Mouse (Mus musculus) NIH3T3 (cell line): ENCODE results near the gene Gm19345.

ENCODE experiments used
- DNase-seq: peaks from one replicate; pipeline ENCODE4 v3.0.0-alpha.2; 2012; ENCODE audit warnings: low read depth

The Gm19345 gene

GRCm38 (mm10) chr7:19851858-19852570 lies at the start of gene Gm19345:
Gene Gm19345, plus strand, starts transcription at chr7:19852003.
- DNase-seq: no peak

- DNase-seq: peak; percentile 89
These were observed 48.8 kb upstream of the Gm19345 start for GRCm38 (mm10) chr7:19802995-19803394.

- no peak for DNase-seq
These were observed 45.3 kb upstream of the Gm19345 start for GRCm38 (mm10) chr7:19806356-19806969.

GRCm38 (mm10) chr7:19809369-19809768 lies 42.4 kb upstream of the Gm19345 start:
- DNase-seq: no peak

GRCm38 (mm10) chr7:19811114-19811513 lies 40.7 kb upstream of the Gm19345 start:
- DNase-seq: no peak

GRCm38 (mm10) chr7:19813161-19813560 lies 38.6 kb upstream of the Gm19345 start:
- DNase-seq: no peak

GRCm38 (mm10) chr7:19813579-19814122 lies 38.2 kb upstream of the Gm19345 start:
- DNase-seq: no peak

- no peak for DNase-seq
These were observed 36.2 kb upstream of the Gm19345 start for GRCm38 (mm10) chr7:19815296-19816223.

GRCm38 (mm10) chr7:19816224-19816771 lies 35.5 kb upstream of the Gm19345 start:
- DNase-seq: peak; percentile 99

GRCm38 (mm10) chr7:19817382-19818105 lies 34.3 kb upstream of the Gm19345 start:
- DNase-seq: peak; percentile 96

- DNase-seq: peak; percentile 95
These were observed 33.4 kb upstream of the Gm19345 start for GRCm38 (mm10) chr7:19818440-19818839.

GRCm38 (mm10) chr7:19818875-19819274 lies 32.9 kb upstream of the Gm19345 start:
- no peak for DNase-seq

- DNase-seq: peak; percentile 67
These were observed 31.3 kb upstream of the Gm19345 start for GRCm38 (mm10) chr7:19820347-19821048.

- no peak for DNase-seq
These were observed 30.2 kb upstream of the Gm19345 start for GRCm38 (mm10) chr7:19821633-19822032.

- DNase-seq: no peak
These were observed 29.6 kb upstream of the Gm19345 start for GRCm38 (mm10) chr7:19822193-19822592.

- DNase-seq: peak; percentile 74
These were observed 29.2 kb upstream of the Gm19345 start, which contains the start of gene Bcl3 for GRCm38 (mm10) chr7:19822604-19823058. Gene Bcl3, minus strand, starts transcription at chr7:19822770.

- DNase-seq: peak; percentile 62
These were observed 28.3 kb upstream of the Gm19345 start for GRCm38 (mm10) chr7:19823256-19824181.

- DNase-seq: peak; percentile 99
These were observed 27.4 kb upstream of the Gm19345 start for GRCm38 (mm10) chr7:19824182-19824973.
